Mouse (Mus musculus) limb, embryonic 15.5 days (tissue): ENCODE measurements around the gene Mien1. TPM values are rescaled to one million over a fixed set of nuclear protein-coding genes. Genes with fewer than 3 reads are reported as not detected.

Experiments used
- ATAC-seq: fragments of 200-750 bp; cut with Nextera tagmentation; 2 replicates; pipeline ENCODE4 v1.8.0; 2017; ENCODE audit warnings: low read depth, moderate TSS enrichment; ENCODE audit not compliant: insufficient number of reproducible peaks, low FRiP score, low TSS enrichment
- H3K27ac ChIP-seq: fragments of 300-500 bp; sonication (generic); 2 replicates; pipeline ENCODE4 v1.5.1; 2015; ENCODE audit warnings: moderate library complexity, mild to moderate bottlenecking, inconsistent platforms
- H3K27me3 ChIP-seq: fragments of 300-500 bp; sonication (generic); 2 replicates; pipeline ENCODE4 v1.6.1; 2015; ENCODE audit warnings: inconsistent platforms
- H3K36me3 ChIP-seq: fragments of 300-500 bp; sonication (generic); 2 replicates; pipeline ENCODE4 v1.6.1; 2015; ENCODE audit warnings: inconsistent platforms
- H3K4me1 ChIP-seq: fragments of 300-500 bp; sonication (generic); 2 replicates; pipeline ENCODE4 v1.6.1; 2015; ENCODE audit warnings: inconsistent platforms
- H3K4me2 ChIP-seq: fragments of 300-500 bp; sonication (generic); 2 replicates; pipeline ENCODE4 v1.6.1; 2015; ENCODE audit warnings: mild to moderate bottlenecking, inconsistent platforms
- H3K4me3 ChIP-seq: fragments of 300-500 bp; sonication (generic); 2 replicates; pipeline ENCODE4 v1.5.1; 2015; ENCODE audit warnings: mild to moderate bottlenecking, inconsistent platforms
- H3K9ac ChIP-seq: fragments of 300-500 bp; sonication (generic); 2 replicates; pipeline ENCODE4 v1.6.1; 2015; ENCODE audit warnings: inconsistent platforms
- H3K9me3 ChIP-seq: fragments of 300-500 bp; sonication (generic); 2 replicates; pipeline ENCODE4 v1.6.1; 2016; ENCODE audit warnings: inconsistent platforms
- WGBS: fragments of 180-500 bp; shearing (Covaris S2); methylation state at CpG from one replicate; pipeline ENCODE4 v1.1.7; 2015; 5-methylcytosine and 5-hydroxymethylcytosine counted together
- polyA plus RNA-seq: library from polyadenylated mRNA; unstranded; fragments of >200 nt; fragmentation: Nextera tagmentation; extraction: Ambion mirVana; gene quantifications from 2 replicates; pipeline ENCODE4 v1.2.1, GENCODE M21; 2015

The Mien1 gene
- polyA plus RNA-seq, 1 experiment from 2014 or later: 100 TPM

GRCm38 (mm10) chr11:98458121-98458990 lies 19.6 kb upstream of the Mien1 start:
- 3% methylated on average over 29 of the region's 30 CpGs for WGBS
- ATAC-seq: no peak
- H3K27ac ChIP-seq: no peak overlapping the region

GRCm38 (mm10) chr11:98457367-98458120 lies 18.8 kb upstream of the Mien1 start:
- under 1% methylated on average over 53 of the region's 64 CpGs for WGBS
- Histone ChIP-seq H3K36me3 (no peaks in the 10 kb centered on the region), H3K27me3 (peaks cover 31% of the 10 kb centered on the region), H3K4me3 (peak overlapping the region; percentile 64), H3K4me1 (peaks cover 14% of the 10 kb centered on the region), H3K27ac (0 out of 2 replicates have a peak overlapping the region, but pooled peaks have one; percentile 33), H3K4me2 (peak overlapping the region; percentile 91), H3K9me3 (no peaks in the 10 kb centered on the region), H3K9ac (peak overlapping the region; percentile 54)
- ATAC-seq: peak; percentile 66; the same call in 1 of the 2 replicates

More at GRCm38 (mm10) chr11:98458121-98458990, 19.6 kb upstream of the Mien1 start:
- H3K4me1 ChIP-seq: peaks cover 14% of the 10 kb centered on the region
- peak overlapping the region; percentile 91 for H3K4me2 ChIP-seq
- no peaks in the 10 kb centered on the region for H3K36me3 ChIP-seq
- peaks cover 31% of the 10 kb centered on the region for H3K27me3 ChIP-seq
- no peaks in the 10 kb centered on the region for H3K9me3 ChIP-seq
- peak overlapping the region; percentile 64 for H3K4me3 ChIP-seq
- peak overlapping the region; percentile 54 for H3K9ac ChIP-seq

GRCm38 (mm10) chr11:98456945-98457344 lies 18.2 kb upstream of the Mien1 start:
- H3K36me3 ChIP-seq: no peaks in the 10 kb centered on the region
- H3K9me3 ChIP-seq: no peaks in the 10 kb centered on the region
- H3K27ac ChIP-seq: 0 out of 2 replicates have a peak overlapping the region, but pooled peaks have one; percentile 33
- WGBS: 27% methylated on average over 9 of the region's 9 CpGs
- H3K4me1 ChIP-seq: peaks cover 14% of the 10 kb centered on the region
- peak overlapping the region; percentile 91 for H3K4me2 ChIP-seq
- peak overlapping the region; percentile 26; the same call in 1 of the 2 replicates for H3K9ac ChIP-seq
- H3K4me3 ChIP-seq: peak overlapping the region; percentile 64
- peaks cover 27% of the 10 kb centered on the region for H3K27me3 ChIP-seq
- ATAC-seq: no peak

GRCm38 (mm10) chr11:98456545-98456944 lies 17.8 kb upstream of the Mien1 start:
- Histone ChIP-seq H3K4me2 (no peak overlapping the region), H3K9ac (no peak overlapping the region), H3K27me3 (peaks cover 27% of the 10 kb centered on the region), H3K4me3 (no peak overlapping the region), H3K27ac (no peak overlapping the region), H3K9me3 (no peaks in the 10 kb centered on the region), H3K36me3 (no peaks in the 10 kb centered on the region), H3K4me1 (peaks cover 14% of the 10 kb centered on the region)
- ATAC-seq: no peak
- 67% methylated on average over 5 of the region's 5 CpGs for WGBS

- Histone ChIP-seq H3K36me3 (no peaks in the 10 kb centered on the region), H3K4me1 (peaks cover 14% of the 10 kb centered on the region), H3K27ac (no peak overlapping the region), H3K9ac (no peak overlapping the region), H3K4me3 (no peak overlapping the region), H3K9me3 (no peaks in the 10 kb centered on the region), H3K27me3 (peaks cover 26% of the 10 kb centered on the region), H3K4me2 (no peak overlapping the region)
- WGBS: 87% methylated on average over 4 of the region's 4 CpGs
- ATAC-seq: no peak
Measured at GRCm38 (mm10) chr11:98455484-98455883, 16.7 kb upstream of the Mien1 start.

- no peak for ATAC-seq
- Histone ChIP-seq H3K27me3 (peaks cover 39% of the 10 kb centered on the region), H3K36me3 (no peaks in the 10 kb centered on the region), H3K9ac (no peak overlapping the region), H3K27ac (no peak overlapping the region), H3K9me3 (no peaks in the 10 kb centered on the region), H3K4me3 (no peak overlapping the region), H3K4me1 (peaks cover 20% of the 10 kb centered on the region), H3K4me2 (no peak overlapping the region)
- WGBS: 69% methylated on average over 20 of the region's 20 CpGs
Measured at GRCm38 (mm10) chr11:98449921-98450771, 11.4 kb upstream of the Mien1 start.

- no peaks in the 10 kb centered on the region for H3K9me3 ChIP-seq
- H3K9ac ChIP-seq: no peak overlapping the region
- H3K4me3 ChIP-seq: no peak overlapping the region
- H3K4me1 ChIP-seq: peaks cover 20% of the 10 kb centered on the region
- H3K36me3 ChIP-seq: no peaks in the 10 kb centered on the region
- H3K27me3 ChIP-seq: peaks cover 39% of the 10 kb centered on the region
- no peak overlapping the region for H3K27ac ChIP-seq
- ATAC-seq: no peak
- H3K4me2 ChIP-seq: no peak overlapping the region
- 80% methylated on average over 3 of the region's 3 CpGs for WGBS
Measured at GRCm38 (mm10) chr11:98449419-98449818, 10.6 kb upstream of the Mien1 start.

GRCm38 (mm10) chr11:98448191-98448790 lies 9.5 kb upstream of the Mien1 start:
- Histone ChIP-seq H3K4me2 (0 out of 2 replicates have a peak overlapping the region, but pooled peaks have one; percentile 28), H3K4me3 (peak overlapping the region; percentile 29; the same call in 1 of the 2 replicates), H3K27ac (no peak overlapping the region), H3K4me1 (peaks cover 20% of the 10 kb centered on the region), H3K9me3 (no peaks in the 10 kb centered on the region), H3K27me3 (peaks cover 39% of the 10 kb centered on the region), H3K36me3 (no peaks in the 10 kb centered on the region), H3K9ac (no peak overlapping the region)
- ATAC-seq: no peak
- 43% methylated on average over 13 of the region's 13 CpGs for WGBS

GRCm38 (mm10) chr11:98447475-98447834 lies 8.7 kb upstream of the Mien1 start:
- Histone ChIP-seq H3K4me1 (peaks cover 20% of the 10 kb centered on the region), H3K9me3 (no peaks in the 10 kb centered on the region), H3K27me3 (peaks cover 39% of the 10 kb centered on the region), H3K36me3 (no peaks in the 10 kb centered on the region), H3K27ac (no peak overlapping the region), H3K4me3 (peak overlapping the region; percentile 29), H3K4me2 (peak overlapping the region; percentile 28), H3K9ac (no peak overlapping the region)
- WGBS: 24% methylated on average over 7 of the region's 7 CpGs
- ATAC-seq: no peak

- H3K9me3 ChIP-seq: no peaks in the 10 kb centered on the region
- ATAC-seq: no peak
- H3K4me2 ChIP-seq: peak overlapping the region; percentile 28
- H3K27ac ChIP-seq: no peak overlapping the region
- 2% methylated on average over 33 of the region's 33 CpGs for WGBS
- H3K4me1 ChIP-seq: peaks cover 20% of the 10 kb centered on the region
- no peaks in the 10 kb centered on the region for H3K36me3 ChIP-seq
- H3K27me3 ChIP-seq: peaks cover 39% of the 10 kb centered on the region
- peak overlapping the region; percentile 29 for H3K4me3 ChIP-seq
- H3K9ac ChIP-seq: no peak overlapping the region
Measured at GRCm38 (mm10) chr11:98446562-98447474, 8.0 kb upstream of the Mien1 start.
